Mouse (Mus musculus): ENCODE results near the gene Tnrc6a.

The Tnrc6a gene

DNA sequence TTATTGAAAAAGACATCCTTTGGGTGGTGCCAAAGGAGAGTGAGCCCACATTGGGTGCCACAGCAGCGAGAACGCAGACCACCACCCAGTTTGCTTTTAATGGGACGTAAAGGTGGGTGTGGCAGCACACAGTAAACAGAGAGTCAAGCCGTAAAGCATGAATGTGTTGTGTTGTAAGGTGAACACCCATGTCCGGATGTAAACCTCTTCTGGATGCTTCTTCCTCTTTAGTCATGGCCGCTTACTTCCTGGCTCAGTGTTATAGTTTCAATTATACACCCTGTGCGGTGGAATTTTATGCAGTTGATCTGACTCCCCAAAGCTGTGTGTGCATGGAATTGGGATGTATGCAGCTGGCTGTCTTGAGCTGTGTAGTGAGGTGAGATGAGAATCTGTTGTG, 118.6 kb downstream of the Tnrc6a start:
- DNase-seq: no peak

- DNase-seq: no peak
These were observed 121.1 kb downstream of the Tnrc6a start for GRCm38 (mm10) chr7:123244833-123245232.

Measured in cerebellum, adult 11 months (tissue).